In genomic region chr1:20136205-20136604, GRCm38 (mm10) we compare ENCODE assay signal across 30 mouse cellular contexts.
DNase-seq lines count a peak whose midpoint lies in the region; ATAC-seq and TF ChIP-seq lines count a peak whose summit lies in the region.
"Had no signal": no experiment of that assay in that cellular context is flagged by ENCODE, and none has a peak within 500 bp of the region (broad histone marks: within the 10 kb centered on the region; RNA-seq: fewer than 3 reads in every experiment).

No protein-coding gene starts in this region.

- intact Hi-C loops in left cerebral cortex, postnatal 14 days (cut with DNase I) = no loop called here

- no peaks in the 10 kb centered on the region for H3K27me3 ChIP-seq in forebrain, postnatal 0 days (ENCODE audit: insufficient read depth, low read length)
- H3K27me3 ChIP-seq in forebrain, embryonic 16.5 days (replicated peaks; ENCODE audit: control insufficient read depth, insufficient read depth, low read length) = no peaks in the 10 kb centered on the region
- H3K27me3 ChIP-seq in neural tube, embryonic 14.5 days (ENCODE audit: control insufficient read depth, insufficient read depth, low read length) = no peaks in the 10 kb centered on the region
- H3K27me3 ChIP-seq: CH12.LX; embryonic facial prominence, embryonic 15.5 days; Patski had no signal

- DNase-seq in forebrain, postnatal 0 days = peak; percentile 9
- DNase-seq in left cerebral cortex, postnatal 14 days (ENCODE audit: low spot score in 2 of 2) = peak; percentile 24 to 47
- DNase-seq in left cerebral cortex, adult 18-20 months (ENCODE audit: low spot score in 2 of 2) = no peak
- no peak for DNase-seq in neural tube, embryonic 10.5 days (ENCODE audit: extremely low spot score, low spot score)
- DNase-seq in brain, adult 2 months (ENCODE audit: low read depth, low spot score) = peak; percentile 14
- DNase-seq: adrenal gland, adult 8-10 months; adrenal gland, postnatal 14 days; adrenal gland, postnatal 36 days; B cell, adult 2 months; cerebellum, adult 11 months; cerebellum, adult 18-20 months; cerebellum, adult 8-10 months; cerebellum, adult 9-11 months; cerebellum, postnatal 14 days; cerebellum, postnatal 36 days; embryo, embryonic 11 days had no signal

- H3K4me3 ChIP-seq in forebrain, postnatal 0 days (ENCODE audit: low read depth, low read length) = no peak overlapping the region
- H3K4me3 ChIP-seq in forebrain, embryonic 16.5 days (replicated peaks; ENCODE audit: low read length) = no peak overlapping the region
- no peak overlapping the region for H3K4me3 ChIP-seq in neural tube, embryonic 14.5 days (ENCODE audit: low read depth, low read length)
- H3K4me3 ChIP-seq: embryonic facial prominence, embryonic 13.5 days; embryonic facial prominence, embryonic 15.5 days; erythroblast, embryonic 14.5 days; forebrain, embryonic 10.5 days; forebrain, embryonic 12.5 days had no signal

- no peak overlapping the region for H3K4me2 ChIP-seq in forebrain, postnatal 0 days (ENCODE audit: low read depth)
- no peak overlapping the region for H3K4me2 ChIP-seq in forebrain, embryonic 16.5 days (ENCODE audit: low read length)
- H3K4me2 ChIP-seq in neural tube, embryonic 14.5 days (ENCODE audit: low read depth, low read length) = no peak overlapping the region
- H3K4me2 ChIP-seq: embryonic facial prominence, embryonic 13.5 days; embryonic facial prominence, embryonic 15.5 days; forebrain, embryonic 12.5 days had no signal

- no peaks in the 10 kb centered on the region for H3K4me1 ChIP-seq in forebrain, postnatal 0 days (ENCODE audit: insufficient read depth)
- H3K4me1 ChIP-seq in forebrain, embryonic 16.5 days (replicated peaks; ENCODE audit: control insufficient read depth, insufficient read depth, low read length) = no peaks in the 10 kb centered on the region
- H3K4me1 ChIP-seq in neural tube, embryonic 14.5 days (ENCODE audit: control insufficient read depth, insufficient read depth, low read length) = 0 out of 2 replicates have a peak, but pooled peaks cover 4% of the 10 kb centered on the region
- H3K4me1 ChIP-seq: forebrain, embryonic 12.5 days had no signal

- 78% methylated on average over 3 of the region's 3 CpGs for WGBS in forebrain, postnatal 0 days
- WGBS in forebrain, embryonic 16.5 days = 86% methylated on average over 3 of the region's 3 CpGs
- WGBS in neural tube, embryonic 14.5 days = 79% methylated on average over 3 of the region's 3 CpGs

- H3K27ac ChIP-seq in forebrain, postnatal 0 days (ENCODE audit: low read depth, low read length) = no peak overlapping the region
- H3K27ac ChIP-seq in forebrain, embryonic 16.5 days (ENCODE audit: low read length) = no peak overlapping the region
- no peak overlapping the region for H3K27ac ChIP-seq in neural tube, embryonic 14.5 days (ENCODE audit: low read depth, low read length)
- H3K27ac ChIP-seq: embryonic facial prominence, embryonic 13.5 days; embryonic facial prominence, embryonic 15.5 days; forebrain, embryonic 10.5 days; forebrain, embryonic 12.5 days had no signal

- H3K9ac ChIP-seq in forebrain, postnatal 0 days = no peak overlapping the region
- H3K9ac ChIP-seq in forebrain, embryonic 16.5 days (replicated peaks; ENCODE audit: low read depth, low read length) = no peak overlapping the region
- H3K9ac ChIP-seq in neural tube, embryonic 14.5 days (replicated peaks; ENCODE audit: low read depth, low read length) = no peak overlapping the region
- H3K9ac ChIP-seq: embryonic facial prominence, embryonic 13.5 days; embryonic facial prominence, embryonic 15.5 days; forebrain, embryonic 12.5 days had no signal

- TF ChIP-seq CTCF in forebrain, postnatal 0 days (IDR thresholded peaks at IDR 0.05; ENCODE audit: low read depth) = no peak

- no peaks in the 10 kb centered on the region for H3K9me3 ChIP-seq in forebrain, postnatal 0 days (ENCODE audit: low read length)
- H3K9me3 ChIP-seq in forebrain, embryonic 16.5 days (ENCODE audit: control insufficient read depth, low read length) = no peaks in the 10 kb centered on the region
- no peaks in the 10 kb centered on the region for H3K9me3 ChIP-seq in neural tube, embryonic 14.5 days (ENCODE audit: control insufficient read depth, low read length)
- H3K9me3 ChIP-seq: embryonic facial prominence, embryonic 13.5 days; embryonic facial prominence, embryonic 15.5 days; forebrain, embryonic 10.5 days; forebrain, embryonic 12.5 days had no signal

- peak; percentile 78 for ATAC-seq in forebrain, postnatal 0 days
- no peak for ATAC-seq in forebrain, embryonic 16.5 days
- peak; percentile 44 for ATAC-seq in neural tube, embryonic 14.5 days (ENCODE audit: low read depth)
- ATAC-seq in granulocyte monocyte progenitor cell, adult 5-6 weeks (replicated peaks; ENCODE audit: poor library complexity, severe bottlenecking) = no peak
- ATAC-seq: activated CD4-positive, CD25-positive, alpha-beta regulatory T cell, adult 4 months; CD4-positive, CD25-positive, alpha-beta regulatory T cell, adult 4 months; forebrain, embryonic 14.5 days; Patski had no signal

- no peaks in the 10 kb centered on the region for H3K36me3 ChIP-seq in forebrain, postnatal 0 days (ENCODE audit: insufficient read depth)
- no peaks in the 10 kb centered on the region for H3K36me3 ChIP-seq in forebrain, embryonic 16.5 days (ENCODE audit: control insufficient read depth, insufficient read depth)
- H3K36me3 ChIP-seq in neural tube, embryonic 14.5 days (ENCODE audit: control insufficient read depth, insufficient read depth, low read length) = no peaks in the 10 kb centered on the region
- H3K36me3 ChIP-seq: embryonic facial prominence, embryonic 13.5 days; embryonic facial prominence, embryonic 15.5 days; forebrain, embryonic 10.5 days; forebrain, embryonic 12.5 days; G1E had no signal

Comparison
In these comparisons a context has a peak if more than half of its experiments do, and no peak if none do; other contexts are left out.
1. ATAC-seq: peak in forebrain, postnatal 0 days (single experiment) and neural tube, embryonic 14.5 days (single experiment); none in forebrain, embryonic 16.5 days (single experiment) and granulocyte monocyte progenitor cell, adult 5-6 weeks (single experiment).
2. DNase-seq: peak in forebrain, postnatal 0 days (single experiment), left cerebral cortex, postnatal 14 days (2 of 2) and brain, adult 2 months (single experiment); none in left cerebral cortex, adult 18-20 months (0 of 2) and neural tube, embryonic 10.5 days (single experiment).